Mouse (Mus musculus): ENCODE data around the gene Slc38a10. TPM values are rescaled to one million over a fixed set of nuclear protein-coding genes. Genes with fewer than 3 reads are reported as not detected.

Gene Slc38a10
- polyA plus RNA-seq (2021; fragmentation: Nextera tagmentation) = 28.6 and 32.4 TPM in 2 replicates
- long read RNA-seq, experiment 1, full-length matches to known transcripts = 20 of 77 reads
- long read RNA-seq, experiment 1, partial matches to known transcripts = 13 of 77 reads
- long read RNA-seq, experiment 1, other reads (novel, unspliced or antisense) = 44 of 77 reads
- long read RNA-seq, experiment 2, full-length matches to known transcripts = 91 of 297 reads
- long read RNA-seq, experiment 2, partial matches to known transcripts = 29 of 297 reads
- long read RNA-seq, experiment 2, other reads (novel, unspliced or antisense) = 177 of 297 reads

DNA sequence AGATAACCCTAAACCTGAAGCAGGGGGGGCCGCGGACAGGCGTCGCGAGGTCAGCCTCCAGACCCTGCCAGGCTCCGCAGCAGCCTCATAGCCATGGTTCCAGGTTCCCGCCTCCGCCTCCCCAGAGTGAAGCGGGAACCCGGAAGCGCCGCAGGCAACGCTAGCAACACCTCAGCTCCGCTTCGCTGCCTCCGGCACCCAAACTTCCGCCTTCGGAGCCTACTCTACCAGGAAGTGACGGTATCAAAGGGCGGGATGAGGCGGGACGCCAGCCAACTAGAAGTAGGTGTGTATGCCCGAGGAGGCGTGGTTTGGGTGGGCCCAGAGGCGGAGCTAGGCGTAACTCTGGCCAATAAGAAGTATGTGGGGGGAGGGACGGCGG lies at the start of gene Slc38a10:
TSS of gene Slc38a10 (minus strand) at position 234 of the 382 bp plus-strand sequence.

DNA sequence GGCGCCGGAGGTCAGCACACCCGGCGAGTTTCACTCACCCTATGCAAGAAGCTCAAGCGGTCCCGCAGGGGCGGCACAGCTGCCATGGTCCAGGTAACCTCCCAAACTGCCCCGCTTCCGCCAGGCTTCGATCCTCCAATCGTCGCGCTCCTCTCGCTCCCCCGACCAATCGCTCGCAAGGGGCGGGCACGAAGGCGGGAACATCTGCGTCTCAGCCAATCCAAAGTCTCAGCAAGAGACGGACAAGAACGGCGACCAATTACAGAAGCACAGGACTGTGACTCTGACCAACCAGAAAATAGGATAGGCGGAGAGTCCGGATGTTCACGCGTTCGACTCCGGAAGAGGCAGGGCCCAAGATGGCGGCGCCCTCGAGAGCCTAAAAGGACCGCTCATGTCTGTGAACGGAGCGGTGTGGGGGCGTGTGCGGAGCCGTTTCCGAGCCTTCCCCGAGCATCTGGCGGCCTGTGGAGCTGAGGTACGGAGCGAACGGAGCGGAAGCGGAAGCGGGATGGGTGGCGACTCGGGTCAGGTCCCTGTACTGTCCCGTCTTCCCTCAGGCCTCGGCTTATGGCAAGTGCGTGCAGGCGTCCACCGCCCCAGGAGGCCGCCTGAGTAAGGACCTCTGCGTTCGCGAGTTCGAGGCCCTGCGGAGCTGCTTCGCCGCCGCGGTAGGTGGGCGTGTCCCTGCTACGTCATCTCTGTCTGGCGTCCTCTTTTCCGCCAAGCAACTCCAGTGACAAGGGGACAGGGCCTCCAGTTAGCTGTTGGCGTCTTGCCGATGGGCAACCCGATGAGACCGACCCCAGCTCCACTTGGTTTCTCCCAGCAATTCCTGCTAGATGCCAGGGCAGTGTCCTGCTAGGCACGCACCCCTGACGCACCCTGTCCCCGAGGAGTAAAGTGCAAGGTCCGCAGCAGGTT lies 52.3 kb downstream of the Slc38a10 start, which contains the start of the genes Tepsin and Ndufaf8:
TSS of gene Tepsin (minus strand) at position 144 of the 924 bp plus-strand sequence.
TSS of gene Ndufaf8 (plus strand) at position 341 of the 924 bp plus-strand sequence.

DNA sequence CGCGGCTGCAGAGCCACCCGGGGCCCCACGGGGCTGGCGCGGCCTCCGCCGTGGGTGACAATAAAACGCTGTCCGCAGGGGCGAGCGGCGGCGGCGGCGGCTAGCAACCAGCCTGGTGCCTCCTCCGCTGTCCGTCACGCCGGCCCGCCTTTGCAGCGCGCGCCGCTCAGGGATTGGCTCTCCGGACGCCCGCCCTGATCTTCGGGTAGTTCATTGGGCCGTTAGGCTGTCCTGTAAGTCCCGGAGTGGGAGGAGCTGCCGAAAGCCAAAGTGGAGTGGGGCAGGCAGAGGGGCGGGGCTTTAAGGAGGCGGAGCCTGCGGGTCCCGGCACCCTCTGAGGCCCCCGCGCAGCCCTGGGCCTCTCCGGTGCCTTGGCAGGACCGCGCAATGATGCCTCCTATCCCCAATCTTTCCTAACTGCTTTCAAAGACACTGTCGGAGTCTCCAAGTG lies 64.4 kb downstream of the Slc38a10 start, which contains the start of gene Cep131:
TSS of gene Cep131 (minus strand) at position 126 of the 451 bp plus-strand sequence.

Small RNA genes within 50 kb of the gene (microRNA-seq; reads per million reads assigned to microRNA genes)
- gene Gm25948 = not detected

Other genes with a start within 250 kb of the Slc38a10 start
- gene Chmp6, start 237.9 kb downstream of the Slc38a10 start, polyA plus RNA-seq (2021; fragmentation: Nextera tagmentation) = 47.1 and 50.4 TPM in 2 replicates
- 187 and 198 TPM in 2 replicates for gene Baiap2, start 208.6 kb downstream of the Slc38a10 start, polyA plus RNA-seq (2021; fragmentation: Nextera tagmentation)
- gene Aatk, start 104.2 kb downstream of the Slc38a10 start, polyA plus RNA-seq (2021; fragmentation: Nextera tagmentation) = 28.3 and 29.9 TPM in 2 replicates
- gene Cep131, start 64.5 kb downstream of the Slc38a10 start, polyA plus RNA-seq (2021; fragmentation: Nextera tagmentation) = 12.3 and 15.1 TPM in 2 replicates
- gene Tepsin, start 52.6 kb downstream of the Slc38a10 start, polyA plus RNA-seq (2021; fragmentation: Nextera tagmentation) = 8.4 and 9.5 TPM in 2 replicates
- gene Ndufaf8, start 52.4 kb downstream of the Slc38a10 start, polyA plus RNA-seq (2021; fragmentation: Nextera tagmentation) = 202 and 204 TPM in 2 replicates
- 1.1 and 1.6 TPM in 2 replicates for gene Bahcc1, start 81.6 kb upstream of the Slc38a10 start, polyA plus RNA-seq (2021; fragmentation: Nextera tagmentation)
- 2,332 and 2,802 TPM in 2 replicates for gene Actg1, start 197.2 kb upstream of the Slc38a10 start, polyA plus RNA-seq (2021; fragmentation: Nextera tagmentation)
- gene Fscn2, start 210.2 kb upstream of the Slc38a10 start, polyA plus RNA-seq (2021; fragmentation: Nextera tagmentation) = 1.6 TPM in 2 replicates
- gene Faap100, start 227.4 kb upstream of the Slc38a10 start, polyA plus RNA-seq (2021; fragmentation: Nextera tagmentation) = 8.4 and 9.4 TPM in 2 replicates